Mouse (Mus musculus): ENCODE results near the gene Slc12a7. TPM values are rescaled to one million over a fixed set of nuclear protein-coding genes. Genes with fewer than 3 reads are reported as not detected.

The Slc12a7 gene
- polyA plus RNA-seq, 1 experiment from 2014 or later = 12.9 TPM

DNA sequence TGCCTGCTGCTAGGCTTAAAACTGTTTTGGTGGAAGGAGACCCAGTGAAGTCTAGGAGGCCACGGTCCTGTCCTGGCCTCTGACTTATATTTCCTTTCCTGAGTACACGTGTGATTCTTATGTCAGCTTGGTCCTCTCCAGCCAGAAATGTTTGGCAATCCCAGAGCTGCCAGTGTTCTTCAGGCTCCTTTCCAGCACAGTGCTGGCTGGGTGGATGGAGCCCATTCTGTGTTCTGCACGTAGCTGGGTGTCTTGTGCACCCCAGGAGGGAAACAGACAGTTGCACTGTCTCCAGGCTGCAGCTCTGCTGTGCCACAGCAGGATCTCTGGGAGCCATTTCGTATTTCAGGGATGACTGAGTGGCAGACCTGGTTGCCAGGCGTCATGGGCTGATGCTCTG lies 66.2 kb downstream of the Slc12a7 start:
- Histone ChIP-seq H3K4me1 (replicated peaks; ENCODE audit: control insufficient read depth, insufficient read depth, low read length) (no peaks in the 10 kb centered on the region), H3K27ac (ENCODE audit: low read depth, low read length) (no peak overlapping the region), H3K9ac (ENCODE audit: low read depth, low read length) (no peak overlapping the region), H3K36me3 (ENCODE audit: control insufficient read depth, insufficient read depth) (peaks cover 90% of the 10 kb centered on the region), H3K27me3 (replicated peaks; ENCODE audit: control insufficient read depth, insufficient read depth, low read length) (no peaks in the 10 kb centered on the region), H3K4me3 (ENCODE audit: low read depth, low read length) (no peak overlapping the region), H3K4me2 (replicated peaks; ENCODE audit: low read depth) (no peak overlapping the region), H3K9me3 (ENCODE audit: control insufficient read depth) (no peaks in the 10 kb centered on the region)
- 90% methylated on average over 5 of the region's 5 CpGs for WGBS
- ATAC-seq = no peak
- TF ChIP-seq CTCF (IDR thresholded peaks at IDR 0.05; ENCODE audit: low read depth) = no peak

DNA sequence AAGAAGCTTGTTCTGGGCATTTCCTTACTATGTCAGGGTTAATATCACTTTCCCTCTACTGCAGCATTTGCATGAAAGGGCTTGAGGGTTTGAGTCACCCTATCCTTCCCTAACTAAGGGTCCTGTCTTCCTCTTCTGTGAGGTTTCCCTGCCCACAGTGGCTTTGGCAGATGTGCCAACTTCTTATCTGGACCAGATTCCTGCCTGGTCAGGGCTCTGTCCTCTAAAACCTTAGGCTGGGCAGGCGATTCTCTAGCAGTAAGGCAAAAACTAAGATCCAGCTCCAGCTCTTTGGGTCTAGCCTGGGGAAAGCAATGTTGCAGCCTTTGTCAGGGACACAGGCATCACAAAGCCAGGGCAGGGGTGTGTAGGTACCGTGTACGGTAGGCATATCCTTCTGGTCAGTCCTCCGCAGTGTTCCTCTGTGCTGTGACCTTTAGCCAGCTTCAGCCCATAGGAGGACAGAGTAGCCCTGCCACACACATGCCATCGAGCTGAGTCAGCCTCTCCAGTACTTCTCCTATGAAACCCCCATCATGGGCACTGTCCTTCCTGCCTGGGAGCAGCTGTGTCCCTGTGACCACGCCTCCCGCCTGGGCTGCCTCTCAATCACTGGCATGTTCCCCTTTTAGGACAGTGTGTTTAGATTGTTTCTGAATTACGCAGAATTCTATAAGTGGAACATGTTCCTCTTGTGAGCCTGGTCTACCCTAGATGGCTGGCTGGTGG lies 70.7 kb downstream of the Slc12a7 start:
- TF ChIP-seq CTCF (IDR thresholded peaks at IDR 0.05; ENCODE audit: low read depth) = no peak
- no peak overlapping the region for H3K9ac ChIP-seq (ENCODE audit: low read depth, low read length)

DNA sequence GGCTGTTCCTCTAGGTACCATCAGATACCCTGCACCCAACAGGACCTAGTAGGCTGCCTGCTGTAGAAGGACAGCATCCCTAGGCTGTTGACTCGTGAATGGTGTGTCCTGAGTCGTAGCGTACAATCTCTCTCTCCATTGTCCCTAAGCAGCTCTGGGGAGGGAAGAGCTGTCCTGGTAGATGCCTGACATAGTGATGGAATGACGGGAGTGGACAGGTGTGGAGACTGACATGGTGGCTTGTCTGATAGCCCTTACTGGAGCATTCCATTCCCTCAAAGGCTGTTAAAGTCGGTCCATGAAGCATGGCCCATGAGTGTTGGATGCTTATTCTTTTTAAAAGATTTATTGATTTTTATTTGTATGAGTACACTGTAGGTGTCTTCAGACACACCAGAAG lies 72.0 kb downstream of the Slc12a7 start:
- no peak for ATAC-seq
- Histone ChIP-seq H3K27ac (ENCODE audit: low read depth, low read length) (no peak overlapping the region), H3K36me3 (ENCODE audit: control insufficient read depth, insufficient read depth) (peaks cover 87% of the 10 kb centered on the region), H3K9me3 (ENCODE audit: control insufficient read depth) (no peaks in the 10 kb centered on the region), H3K27me3 (replicated peaks; ENCODE audit: control insufficient read depth, insufficient read depth, low read length) (no peaks in the 10 kb centered on the region), H3K4me3 (ENCODE audit: low read depth, low read length) (no peak overlapping the region), H3K4me2 (replicated peaks; ENCODE audit: low read depth) (no peak overlapping the region), H3K9ac (ENCODE audit: low read depth, low read length) (no peak overlapping the region), H3K4me1 (replicated peaks; ENCODE audit: control insufficient read depth, insufficient read depth, low read length) (no peaks in the 10 kb centered on the region)
- WGBS = 95% methylated on average over 5 of the region's 5 CpGs
- TF ChIP-seq CTCF (IDR thresholded peaks at IDR 0.05; ENCODE audit: low read depth) = no peak

More for the DNA sequence above, 70.7 kb downstream of the Slc12a7 start:
- H3K36me3 ChIP-seq (ENCODE audit: control insufficient read depth, insufficient read depth) = peaks cover 86% of the 10 kb centered on the region
- no peaks in the 10 kb centered on the region for H3K27me3 ChIP-seq (replicated peaks; ENCODE audit: control insufficient read depth, insufficient read depth, low read length)
- no peaks in the 10 kb centered on the region for H3K9me3 ChIP-seq (ENCODE audit: control insufficient read depth)
- no peaks in the 10 kb centered on the region for H3K4me1 ChIP-seq (replicated peaks; ENCODE audit: control insufficient read depth, insufficient read depth, low read length)
- ATAC-seq = peak; percentile 34; the same call in 1 of the 2 replicates
- no peak overlapping the region for H3K4me2 ChIP-seq (replicated peaks; ENCODE audit: low read depth)
- peak overlapping the region; percentile 36; the same call in 1 of the 2 replicates for H3K27ac ChIP-seq (ENCODE audit: low read depth, low read length)
- no peak overlapping the region for H3K4me3 ChIP-seq (ENCODE audit: low read depth, low read length)
- WGBS = 75% methylated on average over 8 of the region's 8 CpGs

DNA sequence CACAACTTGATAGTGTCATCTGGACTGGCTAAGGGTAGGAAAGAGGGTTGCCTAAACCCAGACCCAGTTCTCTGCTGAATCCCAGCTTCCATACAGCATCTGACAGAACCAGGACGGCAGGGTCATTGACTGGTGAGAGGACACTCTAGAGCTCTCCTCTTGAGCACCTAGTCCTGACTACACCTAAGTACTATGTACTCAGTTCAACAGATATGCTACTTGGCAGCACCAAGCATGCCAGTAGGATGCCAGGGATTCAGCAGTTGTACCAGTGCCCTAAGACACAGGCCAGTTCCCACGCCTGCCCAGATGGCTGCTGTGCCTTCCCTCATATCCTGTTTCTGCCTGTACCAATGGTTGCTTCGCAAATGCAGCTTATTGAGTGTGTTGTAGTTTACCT lies 80.0 kb downstream of the Slc12a7 start:
- TF ChIP-seq CTCF (IDR thresholded peaks at IDR 0.05; ENCODE audit: low read depth) = no peak
- WGBS = 91% methylated on average over 3 of the region's 3 CpGs

DNA sequence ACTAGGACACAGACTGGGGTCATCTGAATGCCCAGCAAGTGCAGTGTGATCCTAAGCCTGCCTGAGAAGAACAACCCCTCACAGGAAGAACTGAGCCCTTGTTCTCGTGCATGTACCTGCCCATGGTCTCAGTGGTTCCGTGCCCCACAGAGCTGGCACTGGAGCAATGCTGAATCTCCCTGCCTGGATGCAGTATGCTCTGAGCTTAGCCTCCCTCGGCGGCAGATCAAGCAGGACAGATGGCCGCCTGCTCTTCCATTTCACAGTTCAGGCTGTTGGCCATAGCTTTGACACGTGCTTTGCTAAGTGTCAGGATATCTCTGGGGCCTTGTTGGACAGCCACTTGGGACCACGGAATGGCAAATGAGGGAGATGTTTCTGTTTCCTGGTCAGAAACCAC lies 81.3 kb downstream of the Slc12a7 start:
- Histone ChIP-seq H3K27ac (ENCODE audit: low read depth, low read length) (no peak overlapping the region), H3K4me2 (replicated peaks; ENCODE audit: low read depth) (no peak overlapping the region), H3K4me1 (replicated peaks; ENCODE audit: control insufficient read depth, insufficient read depth, low read length) (no peaks in the 10 kb centered on the region), H3K36me3 (ENCODE audit: control insufficient read depth, insufficient read depth) (peaks cover 73% of the 10 kb centered on the region), H3K4me3 (ENCODE audit: low read depth, low read length) (no peak overlapping the region), H3K9me3 (ENCODE audit: control insufficient read depth) (no peaks in the 10 kb centered on the region), H3K9ac (ENCODE audit: low read depth, low read length) (no peak overlapping the region), H3K27me3 (replicated peaks; ENCODE audit: control insufficient read depth, insufficient read depth, low read length) (no peaks in the 10 kb centered on the region)
- ATAC-seq = no peak
- WGBS = 93% methylated on average over 7 of the region's 7 CpGs
- TF ChIP-seq CTCF (IDR thresholded peaks at IDR 0.05; ENCODE audit: low read depth) = no peak

More for the DNA sequence above, 80.0 kb downstream of the Slc12a7 start:
- Histone ChIP-seq H3K4me3 (ENCODE audit: low read depth, low read length) (no peak overlapping the region), H3K36me3 (ENCODE audit: control insufficient read depth, insufficient read depth) (peaks cover 86% of the 10 kb centered on the region), H3K9me3 (ENCODE audit: control insufficient read depth) (no peaks in the 10 kb centered on the region), H3K9ac (ENCODE audit: low read depth, low read length) (no peak overlapping the region), H3K27me3 (replicated peaks; ENCODE audit: control insufficient read depth, insufficient read depth, low read length) (no peaks in the 10 kb centered on the region), H3K27ac (ENCODE audit: low read depth, low read length) (no peak overlapping the region), H3K4me1 (replicated peaks; ENCODE audit: control insufficient read depth, insufficient read depth, low read length) (no peaks in the 10 kb centered on the region), H3K4me2 (replicated peaks; ENCODE audit: low read depth) (no peak overlapping the region)
- no peak for ATAC-seq

DNA sequence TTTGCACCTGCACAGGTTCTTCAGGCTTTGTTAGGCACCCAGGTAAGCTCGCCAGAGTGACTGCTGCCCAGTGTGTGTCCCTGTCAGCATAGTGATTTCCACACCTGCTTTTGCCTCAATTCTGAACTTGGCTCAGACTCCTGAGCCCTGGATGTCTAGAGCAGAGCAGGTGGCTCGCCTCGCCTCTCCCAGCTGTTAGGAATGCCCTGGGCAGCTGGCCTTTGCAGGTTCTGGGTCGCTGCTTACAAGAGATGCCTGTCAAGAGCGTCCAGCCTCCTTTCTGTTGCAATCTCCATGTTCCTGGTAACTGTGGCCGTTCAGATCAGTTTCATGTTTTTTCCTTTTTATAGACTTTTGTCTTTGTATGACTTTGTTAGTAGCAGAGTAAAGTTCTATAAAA lies 83.4 kb downstream of the Slc12a7 start:
- Histone ChIP-seq H3K4me2 (replicated peaks; ENCODE audit: low read depth) (no peak overlapping the region), H3K9me3 (ENCODE audit: control insufficient read depth) (no peaks in the 10 kb centered on the region), H3K27me3 (replicated peaks; ENCODE audit: control insufficient read depth, insufficient read depth, low read length) (no peaks in the 10 kb centered on the region), H3K9ac (ENCODE audit: low read depth, low read length) (no peak overlapping the region), H3K27ac (ENCODE audit: low read depth, low read length) (no peak overlapping the region), H3K4me1 (replicated peaks; ENCODE audit: control insufficient read depth, insufficient read depth, low read length) (no peaks in the 10 kb centered on the region), H3K36me3 (ENCODE audit: control insufficient read depth, insufficient read depth) (peaks cover 52% of the 10 kb centered on the region), H3K4me3 (ENCODE audit: low read depth, low read length) (no peak overlapping the region)
- no peak for TF ChIP-seq CTCF (IDR thresholded peaks at IDR 0.05; ENCODE audit: low read depth)
- ATAC-seq = no peak
- 81% methylated on average over 6 of the region's 6 CpGs for WGBS
